Comparison of ENCODE assay signal across 22 mouse cellular contexts in genomic region chr4:55328471-55328870, GRCm38 (mm10). TPM values are rescaled to one million over a fixed set of nuclear protein-coding genes. Genes with fewer than 3 reads are reported as not detected.
DNase-seq lines count a peak whose midpoint lies in the region; ATAC-seq and TF ChIP-seq lines count a peak whose summit lies in the region.
"Had no signal": no experiment of that assay in that cellular context is flagged by ENCODE, and none has a peak within 500 bp of the region (broad histone marks: within the 10 kb centered on the region; RNA-seq: fewer than 3 reads in every experiment).

No protein-coding gene starts in this region.

- 47% methylated on average over 11 of the region's 11 CpGs for WGBS in thymus, adult 2 months

- TF ChIP-seq POLR2A in thymus, adult 2 months (IDR thresholded peaks at IDR 0.05; ENCODE audit: control insufficient read depth, extremely low read depth, insufficient read depth, low read length, poor library complexity) = no peak
- TF ChIP-seq POLR2A in ES-Bruce4 (IDR thresholded peaks at IDR 0.05; ENCODE audit: insufficient read depth, low read length) = no peak

- TF ChIP-seq EP300 in ES-Bruce4 (IDR thresholded peaks at IDR 0.05; ENCODE audit: insufficient read depth, low read depth, low read length) = no peak

- TF ChIP-seq CTCF in thymus, adult 2 months (IDR thresholded peaks at IDR 0.05; ENCODE audit: borderline replicate concordance, control insufficient read depth, extremely low read depth, insufficient read depth, low read length, poor library complexity) = no peak
- no peak for TF ChIP-seq CTCF in ES-Bruce4 (IDR thresholded peaks at IDR 0.05; ENCODE audit: low read depth, low read length)

- no peak for DNase-seq in thymus, adult 2 months
- DNase-seq in thymus, postnatal 14 days = no peak
- DNase-seq in thymus, postnatal 4 days = peak; percentile 45
- DNase-seq in thymus, adult 18-20 months = no peak
- DNase-seq in kidney, postnatal 14 days = no peak
- DNase-seq: adrenal gland, adult 2 months; adrenal gland, postnatal 14 days; cerebellum, adult 18-20 months; cerebellum, adult 9-10 months; cerebellum, postnatal 14 days; forebrain, postnatal 0 days; gastrocnemius, postnatal 10 days; gastrocnemius, postnatal 36 days had no signal

- H3K9ac ChIP-seq in ES-Bruce4 (ENCODE audit: low read depth, poor library complexity, severe bottlenecking) = peak overlapping the region; percentile 14; the same call in 1 of the 2 replicates
- H3K9ac ChIP-seq: embryonic facial prominence, embryonic 12.5 days; embryonic facial prominence, embryonic 15.5 days; forebrain, postnatal 0 days; hindbrain, embryonic 13.5 days; intestine, embryonic 15.5 days had no signal

- peaks cover 17% of the 10 kb centered on the region for H3K4me1 ChIP-seq in thymus, adult 2 months (replicated peaks; ENCODE audit: control insufficient read depth, insufficient read depth, low read length)
- peaks cover 2% of the 10 kb centered on the region for H3K4me1 ChIP-seq in ES-Bruce4 (ENCODE audit: control insufficient read depth, insufficient read depth, low read length)
- H3K4me1 ChIP-seq: embryonic facial prominence, embryonic 12.5 days; hindbrain, embryonic 10.5 days; hindbrain, embryonic 13.5 days had no signal

- ATAC-seq in monocyte, adult 5-6 weeks (replicated peaks; ENCODE audit: insufficient number of reproducible peaks, low FRiP score, low TSS enrichment, poor library complexity, severe bottlenecking) = no peak
- ATAC-seq: forebrain, embryonic 14.5 days; forebrain, postnatal 0 days; hindbrain, embryonic 16.5 days; intestine, embryonic 15.5 days had no signal

- no peaks in the 10 kb centered on the region for H3K27me3 ChIP-seq in thymus, adult 2 months (ENCODE audit: control insufficient read depth, insufficient read depth, low read length)
- H3K27me3 ChIP-seq in ES-Bruce4 (ENCODE audit: control insufficient read depth, insufficient read depth, low read length, poor library complexity, severe bottlenecking) = no peaks in the 10 kb centered on the region
- H3K27me3 ChIP-seq: embryonic facial prominence, embryonic 12.5 days; embryonic facial prominence, embryonic 15.5 days; hindbrain, embryonic 13.5 days; intestine, embryonic 15.5 days had no signal

- no peaks in the 10 kb centered on the region for H3K36me3 ChIP-seq in thymus, adult 2 months (ENCODE audit: control insufficient read depth, insufficient read depth, low read length)
- H3K36me3 ChIP-seq in ES-Bruce4 (ENCODE audit: control insufficient read depth, insufficient read depth, low read length, poor library complexity, severe bottlenecking) = no peaks in the 10 kb centered on the region
- H3K36me3 ChIP-seq: embryonic facial prominence, embryonic 12.5 days; embryonic facial prominence, embryonic 15.5 days; hindbrain, embryonic 10.5 days; hindbrain, embryonic 13.5 days; intestine, embryonic 15.5 days had no signal

- H3K4me3 ChIP-seq in thymus, adult 2 months (ENCODE audit: control insufficient read depth, insufficient read depth, low read length) = no peak overlapping the region
- H3K4me3 ChIP-seq in ES-Bruce4 (ENCODE audit: low read depth, low read length) = no peak overlapping the region
- H3K4me3 ChIP-seq: embryonic facial prominence, embryonic 12.5 days; embryonic facial prominence, embryonic 15.5 days; hindbrain, embryonic 10.5 days; hindbrain, embryonic 13.5 days; intestine, embryonic 15.5 days had no signal

- H3K9me3 ChIP-seq in ES-Bruce4 (replicated peaks; ENCODE audit: control insufficient read depth, insufficient read depth, low read length, poor library complexity, severe bottlenecking) = no peaks in the 10 kb centered on the region
- H3K9me3 ChIP-seq: embryonic facial prominence, embryonic 12.5 days; embryonic facial prominence, embryonic 15.5 days; hindbrain, embryonic 13.5 days; intestine, embryonic 15.5 days had no signal

- H3K27ac ChIP-seq in thymus, adult 2 months (ENCODE audit: control insufficient read depth, insufficient read depth, low read length) = peak overlapping the region; percentile 54; the same call in 1 of the 2 replicates
- no peak overlapping the region for H3K27ac ChIP-seq in ES-Bruce4 (ENCODE audit: insufficient read depth, low read length)
- H3K27ac ChIP-seq: embryonic facial prominence, embryonic 12.5 days; embryonic facial prominence, embryonic 15.5 days; hindbrain, embryonic 10.5 days; hindbrain, embryonic 13.5 days; intestine, embryonic 15.5 days had no signal

RNA-seq across cellular contexts. Expression of gene Rad23b, which starts 21.4 kb away (rescaled TPM):
- 274 and 366 TPM in 2 replicates for polyA plus RNA-seq in thymus, adult 2 months (2012; rRNA removed)
- 307 and 313 TPM in 2 replicates for polyA plus RNA-seq in ES-Bruce4 (2011; ENCODE audit: insufficient read depth, insufficient read length, low read depth, missing spikeins)
- 78.7 to 109 TPM (median 79.7 TPM) in 3 replicates for total RNA-seq in monocyte, adult 5-6 weeks (2017)
